Mouse (Mus musculus) hindbrain, embryonic 15.5 days (tissue): ENCODE data around the gene St3gal6. TPM values are rescaled to one million over a fixed set of nuclear protein-coding genes. Genes with fewer than 3 reads are reported as not detected.

Experiments
- ATAC-seq: fragments of 200-750 bp; cut with Nextera tagmentation; 2 replicates; pipeline ENCODE4 v1.8.0; 2017; ENCODE audit warnings: low read depth, moderate number of reproducible peaks, moderate TSS enrichment; ENCODE audit not compliant: low FRiP score
- H3K27ac ChIP-seq: fragments of 300-500 bp; sonication (generic); replicated peaks from 2 replicates; pipeline ENCODE4 v1.5.1; 2015; ENCODE audit warnings: mild to moderate bottlenecking, inconsistent platforms
- H3K27me3 ChIP-seq: fragments of 300-500 bp; sonication (generic); 2 replicates; pipeline ENCODE4 v1.6.1; 2015; ENCODE audit warnings: control low read depth, inconsistent platforms
- H3K36me3 ChIP-seq: fragments of 300-500 bp; sonication (generic); 2 replicates; pipeline ENCODE4 v1.6.1; 2015; ENCODE audit warnings: control low read depth, inconsistent platforms
- H3K4me1 ChIP-seq: fragments of 300-500 bp; sonication (generic); replicated peaks from 2 replicates; pipeline ENCODE4 v1.6.1; 2015; ENCODE audit warnings: control low read depth, inconsistent platforms
- H3K4me2 ChIP-seq: fragments of 300-500 bp; sonication (generic); 2 replicates; pipeline ENCODE4 v1.6.1; 2015; ENCODE audit warnings: moderate library complexity, mild to moderate bottlenecking, inconsistent platforms
- H3K4me3 ChIP-seq: fragments of 300-500 bp; sonication (generic); 2 replicates; pipeline ENCODE4 v1.5.1; 2015; ENCODE audit warnings: mild to moderate bottlenecking, inconsistent platforms
- H3K9ac ChIP-seq: fragments of 300-500 bp; sonication (generic); 2 replicates; pipeline ENCODE4 v1.6.1; 2015; ENCODE audit warnings: inconsistent platforms
- H3K9me3 ChIP-seq: fragments of 300-500 bp; sonication (generic); 2 replicates; pipeline ENCODE4 v1.6.1; 2016; ENCODE audit warnings: control low read depth, inconsistent platforms
- WGBS: fragments of 180-500 bp; shearing (Covaris S2); methylation state at CpG from one replicate; pipeline ENCODE4 v1.1.7; 2015; 5-methylcytosine and 5-hydroxymethylcytosine counted together
- polyA plus RNA-seq: library from polyadenylated mRNA; unstranded; fragments of >200 nt; fragmentation: Nextera tagmentation; extraction: Ambion mirVana; gene quantifications from 2 replicates; pipeline ENCODE4 v1.2.1, GENCODE M21; 2015

St3gal6 gene
- polyA plus RNA-seq, 1 experiment from 2014 or later: 14.2 TPM

DNA sequence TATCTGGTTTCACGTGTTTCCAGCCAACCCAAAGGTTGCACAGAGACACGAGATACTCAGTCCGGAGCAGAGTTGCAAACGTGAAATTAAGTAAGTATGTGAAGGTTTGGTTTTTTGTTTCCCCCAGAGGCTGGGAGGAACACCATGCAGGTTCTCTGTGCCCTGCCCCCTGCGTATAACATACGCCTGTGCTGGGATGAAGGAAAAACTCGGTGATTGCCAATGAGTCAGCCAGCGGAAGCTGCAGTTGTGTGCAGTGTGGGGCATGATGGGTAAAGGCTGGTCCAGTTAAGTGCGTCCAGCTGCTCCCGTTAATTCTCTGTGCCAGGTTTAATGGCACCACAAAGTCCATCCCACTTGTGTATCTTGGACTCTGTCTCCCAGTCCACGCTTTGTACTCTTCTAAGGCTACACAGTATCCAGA lies 4.4 kb downstream of the St3gal6 start:
- WGBS: 49% methylated on average over 11 of the region's 11 CpGs
- H3K9me3 ChIP-seq: no peaks in the 10 kb centered on the region
- no peak; the same call in 1 of the 2 replicates for ATAC-seq
- no peak overlapping the region for H3K27ac ChIP-seq
- no peak overlapping the region for H3K4me3 ChIP-seq
- 0 out of 2 replicates have a peak, but pooled peaks cover 3% of the 10 kb centered on the region for H3K27me3 ChIP-seq
- 0 out of 2 replicates have a peak overlapping the region, but pooled peaks have one; percentile 16 for H3K9ac ChIP-seq
- no peaks in the 10 kb centered on the region for H3K36me3 ChIP-seq
- H3K4me2 ChIP-seq: peak overlapping the region; percentile 38
- H3K4me1 ChIP-seq: peaks cover 5% of the 10 kb centered on the region

DNA sequence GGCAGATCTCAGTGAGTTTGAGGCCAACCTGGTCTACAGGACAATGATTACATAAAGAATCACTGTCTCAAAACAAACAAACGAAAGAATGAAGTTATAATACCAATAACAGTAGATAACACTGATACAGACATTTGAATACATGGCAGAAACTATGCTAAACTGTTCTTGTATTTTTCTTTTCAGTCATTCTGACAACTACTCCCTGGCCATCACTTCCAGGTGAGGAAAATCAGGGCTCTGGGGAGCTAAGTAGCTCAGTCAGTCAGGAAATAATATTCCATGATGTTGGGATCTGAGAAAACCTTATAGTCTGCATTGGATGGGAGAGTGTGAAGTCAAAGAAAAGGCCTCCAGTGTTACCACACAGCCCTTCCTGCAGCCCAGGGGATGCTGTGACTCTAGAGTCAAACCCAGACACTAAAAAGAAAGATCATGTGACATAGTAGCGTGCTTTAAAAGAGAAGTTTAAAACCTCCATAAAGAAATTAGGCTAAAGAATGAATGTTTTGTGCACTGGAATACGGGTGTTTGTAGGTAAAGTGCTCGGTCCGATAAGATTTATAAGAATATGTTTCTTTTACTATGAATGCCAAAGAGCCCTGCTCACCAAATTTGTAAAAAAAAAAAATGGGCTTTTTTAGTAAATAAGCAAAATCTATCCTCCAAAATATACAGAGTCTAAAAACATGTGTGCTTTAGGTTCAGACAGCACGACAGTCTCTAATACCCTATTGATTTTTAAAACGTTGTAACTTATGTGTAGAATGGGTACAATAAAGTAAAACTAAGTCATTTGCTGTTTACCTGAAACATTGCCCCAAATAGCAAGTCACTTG lies 6.9 kb downstream of the St3gal6 start:
- Histone ChIP-seq H3K9me3 (no peaks in the 10 kb centered on the region), H3K27ac (no peak overlapping the region), H3K9ac (no peak overlapping the region), H3K27me3 (0 out of 2 replicates have a peak, but pooled peaks cover 3% of the 10 kb centered on the region), H3K4me3 (no peak overlapping the region), H3K4me1 (peaks cover 11% of the 10 kb centered on the region), H3K36me3 (no peaks in the 10 kb centered on the region), H3K4me2 (no peak overlapping the region)
- ATAC-seq: no peak
- 89% methylated on average over 7 of the region's 7 CpGs for WGBS

DNA sequence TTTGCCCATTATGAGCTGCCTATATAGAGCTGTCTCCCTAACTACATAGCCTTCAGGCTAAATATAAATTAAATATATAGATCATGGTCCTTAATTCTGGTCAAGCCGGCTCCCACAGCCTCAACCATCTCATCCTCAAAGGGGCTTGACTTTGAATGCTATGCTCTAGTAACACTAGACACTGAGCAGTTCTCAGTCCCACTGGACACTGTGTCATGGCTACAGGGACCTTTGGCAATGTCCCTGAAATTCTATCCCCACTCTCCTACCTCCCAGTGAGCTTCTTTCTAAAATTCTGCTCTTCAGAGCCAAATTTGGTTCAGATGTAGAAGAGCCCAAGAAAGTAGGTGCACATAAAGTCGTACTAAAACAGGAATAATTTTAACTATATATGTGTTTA lies 7.9 kb downstream of the St3gal6 start:
- Histone ChIP-seq H3K4me2 (no peak overlapping the region), H3K9ac (no peak overlapping the region), H3K4me3 (no peak overlapping the region), H3K36me3 (no peaks in the 10 kb centered on the region), H3K27me3 (no peaks in the 10 kb centered on the region), H3K27ac (no peak overlapping the region), H3K4me1 (peaks cover 16% of the 10 kb centered on the region), H3K9me3 (no peaks in the 10 kb centered on the region)
- WGBS: 84% methylated on average over 2 of the region's 2 CpGs
- ATAC-seq: no peak

DNA sequence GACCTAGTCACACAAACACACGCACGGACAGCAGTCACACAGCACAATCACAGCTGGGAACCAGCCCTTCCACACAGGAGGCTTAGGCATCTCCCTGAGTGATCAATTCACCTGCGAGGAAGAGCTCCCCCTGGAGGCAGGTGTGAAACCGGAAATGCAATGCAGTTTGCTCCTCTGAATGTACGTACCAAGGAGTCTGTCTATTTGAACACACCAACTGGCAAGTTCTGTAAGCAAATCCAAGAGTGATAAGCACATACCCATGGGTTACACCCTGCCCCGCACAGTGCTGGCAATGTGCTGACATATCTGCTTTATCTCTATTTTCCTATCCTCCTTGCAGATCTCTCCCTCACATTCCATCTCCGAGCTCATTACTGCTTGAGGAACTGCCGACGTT lies 9.5 kb downstream of the St3gal6 start:
- Histone ChIP-seq H3K9ac (no peak overlapping the region), H3K27me3 (no peaks in the 10 kb centered on the region), H3K4me2 (no peak overlapping the region), H3K27ac (no peak overlapping the region), H3K4me3 (no peak overlapping the region), H3K4me1 (peaks cover 16% of the 10 kb centered on the region), H3K36me3 (no peaks in the 10 kb centered on the region), H3K9me3 (no peaks in the 10 kb centered on the region)
- 92% methylated on average over 9 of the region's 9 CpGs for WGBS
- ATAC-seq: no peak

DNA sequence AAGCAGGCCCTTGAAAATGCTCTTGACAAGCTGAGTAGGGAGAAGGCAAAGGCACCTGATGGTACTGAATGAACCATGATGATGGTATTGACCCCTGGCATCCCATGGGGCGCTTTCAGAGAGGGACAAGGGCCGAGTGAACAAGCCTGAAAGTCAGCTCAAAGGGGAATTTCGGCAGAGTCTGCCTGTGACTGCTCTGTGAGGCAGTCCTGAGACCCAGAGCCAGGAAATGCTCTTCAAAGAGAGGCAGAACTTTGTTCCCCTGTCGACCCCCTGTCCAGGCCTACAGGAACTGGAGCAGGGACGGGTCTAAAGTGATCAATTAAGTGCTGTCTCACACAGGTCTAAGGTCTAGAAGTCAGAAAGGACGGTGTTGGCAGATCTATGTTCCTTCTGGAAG lies 10.3 kb downstream of the St3gal6 start:
- Histone ChIP-seq H3K4me2 (no peak overlapping the region), H3K4me1 (peaks cover 16% of the 10 kb centered on the region), H3K9me3 (no peaks in the 10 kb centered on the region), H3K36me3 (no peaks in the 10 kb centered on the region), H3K9ac (no peak overlapping the region), H3K4me3 (no peak overlapping the region), H3K27ac (peak overlapping the region; percentile 35; the same call in 1 of the 2 replicates), H3K27me3 (no peaks in the 10 kb centered on the region)
- WGBS: 35% methylated on average over 6 of the region's 6 CpGs
- no peak for ATAC-seq

DNA sequence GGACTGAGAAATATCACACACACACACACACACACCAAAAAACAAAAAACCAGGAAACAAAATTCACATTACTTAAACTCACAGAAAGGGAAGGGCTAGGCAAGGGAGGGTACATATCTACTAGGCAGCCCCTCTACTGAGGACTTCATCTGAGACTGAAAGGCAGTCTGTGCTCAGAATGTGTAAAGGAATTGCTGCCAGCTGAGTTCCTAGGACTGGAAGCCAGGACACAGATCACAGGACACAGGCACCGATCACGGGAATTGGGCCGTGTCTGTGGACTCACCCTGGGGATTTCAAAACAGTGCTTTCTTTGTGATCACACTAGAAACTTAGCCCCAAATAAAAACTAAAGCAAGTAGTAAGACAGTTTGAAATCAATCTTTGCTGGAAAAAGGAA lies 11.2 kb downstream of the St3gal6 start:
- Histone ChIP-seq H3K36me3 (no peaks in the 10 kb centered on the region), H3K27ac (peak overlapping the region; percentile 68), H3K4me1 (peaks cover 16% of the 10 kb centered on the region), H3K27me3 (no peaks in the 10 kb centered on the region), H3K9me3 (no peaks in the 10 kb centered on the region), H3K4me3 (no peak overlapping the region), H3K9ac (no peak overlapping the region), H3K4me2 (no peak overlapping the region)
- ATAC-seq: peak; percentile 59
- WGBS: 28% methylated on average over 3 of the region's 3 CpGs

DNA sequence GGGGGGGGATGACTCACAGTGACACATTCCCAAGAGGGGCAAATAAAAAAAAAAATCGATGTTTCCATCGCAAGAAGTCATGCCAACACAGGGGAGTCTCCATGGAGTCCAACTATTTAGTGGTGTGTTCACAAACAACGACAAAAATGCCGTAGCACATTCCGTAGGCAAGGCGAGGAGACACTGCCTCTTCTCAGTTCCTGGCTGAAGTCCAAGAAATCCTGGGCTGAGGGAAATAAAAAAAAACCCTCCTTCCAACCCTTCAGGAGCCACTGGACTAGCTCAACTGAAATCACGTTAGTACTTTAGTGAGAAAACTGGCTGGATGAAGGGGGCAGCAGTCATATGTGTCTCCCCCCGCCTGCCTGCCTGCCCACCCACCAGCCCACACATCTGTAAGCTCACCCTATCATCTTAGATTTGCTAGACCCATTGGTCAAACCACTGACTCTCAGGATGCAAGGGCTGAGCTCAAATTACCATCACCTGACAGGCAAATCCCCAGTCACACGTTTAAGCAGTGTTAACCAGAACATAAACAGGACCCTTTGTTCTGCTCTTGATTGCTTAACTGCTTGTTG lies 11.8 kb downstream of the St3gal6 start:
- WGBS: 30% methylated on average over 9 of the region's 9 CpGs
- H3K4me3 ChIP-seq: no peak overlapping the region
- H3K9me3 ChIP-seq: no peaks in the 10 kb centered on the region
- peaks cover 16% of the 10 kb centered on the region for H3K4me1 ChIP-seq
- H3K27me3 ChIP-seq: no peaks in the 10 kb centered on the region
- peak overlapping the region; percentile 29; the same call in 1 of the 2 replicates for H3K4me2 ChIP-seq
- peak overlapping the region; percentile 68 for H3K27ac ChIP-seq
- no peak overlapping the region for H3K9ac ChIP-seq
- ATAC-seq: peak; percentile 40; the same call in 1 of the 2 replicates
- no peaks in the 10 kb centered on the region for H3K36me3 ChIP-seq

DNA sequence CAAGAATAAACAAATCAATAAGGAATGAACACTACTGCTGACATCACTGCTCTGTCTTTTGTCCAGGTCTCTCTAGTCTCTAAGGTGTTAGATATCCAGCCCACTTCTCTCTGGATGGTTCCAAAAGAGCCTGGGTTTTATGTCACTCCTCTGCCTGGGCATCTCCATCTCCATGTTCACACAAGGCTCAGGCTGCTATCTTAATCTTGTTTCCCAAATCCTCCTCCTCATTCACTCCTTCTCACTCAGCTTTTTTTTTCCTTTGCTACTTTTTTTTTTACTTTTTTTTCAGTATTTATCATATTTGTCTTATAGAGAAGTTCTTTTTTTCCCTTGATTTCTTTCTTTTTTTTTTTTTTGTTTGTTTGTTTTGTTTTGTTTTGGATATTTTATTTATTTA lies 19.1 kb downstream of the St3gal6 start:
- ATAC-seq: no peak
- H3K4me3 ChIP-seq: no peak overlapping the region
- H3K27me3 ChIP-seq: no peaks in the 10 kb centered on the region
- no peak overlapping the region for H3K4me2 ChIP-seq
- H3K27ac ChIP-seq: no peak overlapping the region
- no peaks in the 10 kb centered on the region; the same call in 1 of the 2 replicates for H3K4me1 ChIP-seq
- H3K9me3 ChIP-seq: no peaks in the 10 kb centered on the region
- no peak overlapping the region for H3K9ac ChIP-seq
- no peaks in the 10 kb centered on the region for H3K36me3 ChIP-seq

DNA sequence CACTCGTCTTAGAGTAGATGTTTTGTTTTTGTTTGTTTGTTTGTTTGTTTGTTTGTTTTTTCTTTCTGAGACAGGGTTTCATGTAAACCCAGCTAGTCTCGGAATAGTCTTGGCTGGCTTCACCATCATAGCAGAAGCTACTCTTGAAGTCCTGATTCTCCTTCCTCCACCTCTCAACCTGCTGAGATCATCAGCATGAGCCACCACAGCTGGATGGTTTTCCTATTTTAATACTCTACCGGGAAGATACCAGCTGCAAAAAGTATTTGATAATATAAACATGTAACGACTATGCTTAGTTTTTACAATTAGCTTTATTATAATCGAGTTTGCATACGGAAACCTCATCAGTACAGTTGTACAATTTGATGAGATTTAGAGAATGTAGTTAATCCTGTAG lies 21.5 kb downstream of the St3gal6 start:
- 74% methylated on average over 6 of the region's 6 CpGs for WGBS

DNA sequence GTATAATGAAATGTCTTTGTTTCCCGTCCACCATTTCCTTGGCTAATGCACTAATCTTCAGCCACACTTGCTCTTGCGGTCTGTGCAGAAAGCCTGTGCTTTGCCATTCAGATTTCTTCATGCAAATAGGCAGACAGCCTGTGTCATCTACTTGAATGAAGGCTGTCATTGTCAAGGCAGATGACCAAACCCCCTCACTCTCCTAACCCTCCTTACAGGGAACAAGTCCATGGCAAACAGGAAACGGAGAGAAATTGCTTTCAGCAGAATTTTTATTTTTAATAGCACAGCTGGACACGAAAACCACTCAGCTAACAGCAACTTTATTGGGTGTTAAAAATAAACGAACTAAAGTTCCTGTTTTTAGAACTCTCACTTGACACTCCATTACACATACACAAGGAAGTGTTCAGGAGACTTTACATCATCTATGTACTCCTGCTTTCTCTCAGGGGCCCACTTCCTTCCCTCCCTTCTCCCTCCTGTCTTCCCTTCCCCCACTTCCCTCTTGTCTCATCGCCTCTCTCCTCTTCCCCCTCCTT lies 22.2 kb downstream of the St3gal6 start:
- Histone ChIP-seq H3K27ac (no peak overlapping the region), H3K4me1 (0 out of 2 replicates have a peak, but pooled peaks cover 4% of the 10 kb centered on the region), H3K4me2 (no peak overlapping the region), H3K36me3 (no peaks in the 10 kb centered on the region), H3K4me3 (no peak overlapping the region), H3K9ac (no peak overlapping the region), H3K27me3 (no peaks in the 10 kb centered on the region), H3K9me3 (no peaks in the 10 kb centered on the region)
- no peak for ATAC-seq
- 49% methylated on average over 6 of the region's 6 CpGs for WGBS

More for the DNA sequence above, 21.5 kb downstream of the St3gal6 start:
- Histone ChIP-seq H3K4me1 (peaks cover 4% of the 10 kb centered on the region; the same call in 1 of the 2 replicates), H3K36me3 (no peaks in the 10 kb centered on the region), H3K27ac (no peak overlapping the region), H3K9me3 (no peaks in the 10 kb centered on the region), H3K9ac (no peak overlapping the region), H3K4me2 (no peak overlapping the region), H3K27me3 (no peaks in the 10 kb centered on the region), H3K4me3 (no peak overlapping the region)
- no peak for ATAC-seq

DNA sequence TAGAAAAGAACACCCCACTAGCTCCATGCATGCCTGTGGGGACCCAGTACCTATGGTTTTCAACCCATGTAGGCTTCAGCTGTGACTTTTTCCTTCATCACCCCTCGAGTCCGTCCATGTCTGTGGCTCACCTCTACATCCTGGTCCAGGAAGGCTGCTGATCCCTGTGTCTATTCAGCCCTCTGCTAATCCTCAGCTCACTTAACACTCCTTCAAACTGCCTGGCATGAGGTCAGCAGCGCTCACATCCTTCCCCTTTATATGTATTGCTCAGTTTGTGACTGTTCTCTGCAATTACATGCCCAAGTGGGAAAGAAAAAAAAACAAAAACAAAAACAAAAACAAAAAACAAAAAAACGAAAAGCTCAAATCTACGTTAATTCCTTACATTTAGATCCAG lies 24.4 kb downstream of the St3gal6 start:
- 0 out of 2 replicates have a peak, but pooled peaks cover 4% of the 10 kb centered on the region for H3K4me1 ChIP-seq
- WGBS: 79% methylated on average over 5 of the region's 5 CpGs

DNA sequence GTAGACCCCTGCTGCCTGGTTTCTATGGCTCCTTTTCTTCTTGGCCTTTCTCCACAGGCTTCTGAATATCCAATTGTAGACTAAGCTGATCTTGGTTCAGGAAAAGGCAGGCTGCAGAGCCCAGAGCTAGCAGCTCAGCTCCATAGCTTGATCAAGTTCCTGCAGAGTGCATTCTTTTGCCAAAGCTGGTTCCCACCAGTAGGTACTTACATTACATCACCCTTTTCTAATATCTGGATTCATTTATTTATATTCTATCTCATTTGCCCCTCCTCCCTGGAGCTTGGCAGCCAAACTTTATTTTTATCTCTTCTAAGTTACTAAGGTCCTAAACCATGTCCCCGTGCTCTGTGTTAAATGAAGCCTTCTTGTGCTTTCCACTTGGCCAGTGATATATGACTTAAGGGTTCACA lies 24.9 kb downstream of the St3gal6 start:
- no peaks in the 10 kb centered on the region for H3K9me3 ChIP-seq
- no peaks in the 10 kb centered on the region for H3K36me3 ChIP-seq
- H3K9ac ChIP-seq: no peak overlapping the region
- H3K4me3 ChIP-seq: no peak overlapping the region
- 0 out of 2 replicates have a peak, but pooled peaks cover 4% of the 10 kb centered on the region for H3K4me1 ChIP-seq
- no peak overlapping the region for H3K4me2 ChIP-seq
- 68% methylated on average over 1 of the region's 1 CpGs for WGBS
- peak; percentile 82 for ATAC-seq
- no peaks in the 10 kb centered on the region for H3K27me3 ChIP-seq
- peak overlapping the region; percentile 49; the same call in 1 of the 2 replicates for H3K27ac ChIP-seq

More for the DNA sequence above, 24.4 kb downstream of the St3gal6 start:
- H3K9me3 ChIP-seq: no peaks in the 10 kb centered on the region
- ATAC-seq: no peak
- H3K4me3 ChIP-seq: no peak overlapping the region
- H3K36me3 ChIP-seq: no peaks in the 10 kb centered on the region
- H3K27ac ChIP-seq: peak overlapping the region; percentile 49; the same call in 1 of the 2 replicates
- no peaks in the 10 kb centered on the region for H3K27me3 ChIP-seq
- H3K4me2 ChIP-seq: no peak overlapping the region
- no peak overlapping the region for H3K9ac ChIP-seq
